Mouse (Mus musculus) bone marrow, adult 2 months (tissue): ENCODE measurements around the gene LTO1.

Source experiments
- CTCF ChIP-seq: fragments of 200-500 bp; IDR thresholded peaks from 2 replicates; pipeline ENCODE4 v1.5.1; 2011; ENCODE audit warnings: low read length, control low read depth; ENCODE audit not compliant: control insufficient read depth, insufficient read depth
- POLR2A ChIP-seq: fragments of 200-500 bp; IDR thresholded peaks from 2 replicates; pipeline ENCODE4 v1.6.1; 2011; ENCODE audit warnings: low read depth, mild to moderate bottlenecking, control low read depth, low read length, borderline replicate concordance; ENCODE audit not compliant: control insufficient read depth

DNA sequence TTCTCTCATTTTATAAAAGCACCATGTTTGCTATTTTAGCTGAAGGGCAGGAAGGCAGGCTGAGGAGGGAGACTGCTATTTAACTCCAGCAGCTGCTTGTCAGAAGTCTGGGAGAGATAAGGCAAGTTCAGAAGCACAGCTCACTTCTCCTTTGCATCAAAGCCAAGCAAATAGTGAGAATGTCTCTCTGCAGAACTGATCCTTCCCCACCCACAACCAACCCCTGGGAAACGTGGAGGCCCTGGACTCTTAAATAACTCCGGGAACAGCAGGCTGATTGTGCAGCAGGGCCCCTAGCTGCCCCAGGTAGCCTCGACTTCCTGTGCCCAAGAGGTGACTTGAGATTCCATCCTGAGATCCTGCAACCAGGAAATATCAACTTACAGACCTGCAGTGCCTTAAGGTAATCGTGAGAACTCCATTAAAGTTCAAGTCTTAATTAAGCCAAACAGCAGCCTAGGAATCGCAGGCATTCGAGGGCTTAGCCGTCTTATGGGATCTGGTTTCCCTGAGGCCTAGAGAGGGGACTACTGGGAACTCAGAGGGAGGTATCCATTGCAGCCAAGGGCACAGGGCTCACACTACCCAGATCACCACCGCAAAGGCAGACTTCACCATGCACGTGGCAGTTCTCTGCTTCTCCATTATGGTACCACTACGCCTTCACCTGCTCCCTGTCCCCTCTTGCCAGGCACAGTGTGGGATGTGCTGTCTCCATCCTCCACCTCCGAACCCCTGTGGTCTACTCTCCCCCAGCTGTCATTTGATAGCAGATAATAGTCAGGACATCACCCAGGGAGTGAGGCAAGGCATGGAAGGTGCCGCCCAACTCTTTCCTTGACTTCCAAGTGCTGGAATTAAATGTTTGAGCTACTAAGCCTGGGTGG, 43.9 kb downstream of the LTO1 start:
- no peak for TF ChIP-seq CTCF
- no peak for TF ChIP-seq POLR2A
